Mouse (Mus musculus) urinary bladder, postnatal 14 days (tissue): ENCODE measurements around the gene Fam13a.

Experiments
- DNase-seq: peaks from one replicate; pipeline ENCODE4 v3.0.0; 2021; ENCODE audit warnings: low spot score

Fam13a gene

DNA sequence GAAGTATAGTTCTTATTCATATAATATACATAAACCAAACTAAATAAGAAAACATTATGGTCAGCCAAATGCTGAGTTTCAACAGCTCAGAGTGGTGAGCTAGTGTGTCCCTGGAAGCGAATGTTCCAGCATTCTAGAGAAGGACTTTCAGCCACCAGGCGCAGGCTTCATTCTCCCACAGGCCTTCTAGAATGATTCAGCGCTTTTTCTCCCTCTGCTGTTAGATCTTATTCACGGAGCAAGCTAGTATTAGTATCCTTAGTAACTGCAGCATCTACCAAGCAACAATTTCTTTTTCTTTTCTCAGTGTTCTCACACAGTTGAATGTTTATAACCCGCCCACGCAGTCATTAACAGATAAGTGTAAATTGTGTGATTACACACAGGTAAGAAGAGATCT lies 142.1 kb downstream of the Fam13a start:
- DNase-seq: no peak
